Mouse (Mus musculus) cerebellum, adult 8-10 months (tissue): ENCODE results near the gene Dbx1.

ENCODE experiments used
- DNase-seq: peaks from one replicate; pipeline ENCODE4 v3.0.0; 2022

Gene Dbx1

GRCm38 (mm10) chr7:49636491-49637115 is at the start of gene Dbx1:
Gene Dbx1 (minus strand): TSS chr7:49636849.
- no peak for DNase-seq

GRCm38 (mm10) chr7:49678826-49679377 is 42.3 kb upstream of the Dbx1 start:
- no peak for DNase-seq

DNA sequence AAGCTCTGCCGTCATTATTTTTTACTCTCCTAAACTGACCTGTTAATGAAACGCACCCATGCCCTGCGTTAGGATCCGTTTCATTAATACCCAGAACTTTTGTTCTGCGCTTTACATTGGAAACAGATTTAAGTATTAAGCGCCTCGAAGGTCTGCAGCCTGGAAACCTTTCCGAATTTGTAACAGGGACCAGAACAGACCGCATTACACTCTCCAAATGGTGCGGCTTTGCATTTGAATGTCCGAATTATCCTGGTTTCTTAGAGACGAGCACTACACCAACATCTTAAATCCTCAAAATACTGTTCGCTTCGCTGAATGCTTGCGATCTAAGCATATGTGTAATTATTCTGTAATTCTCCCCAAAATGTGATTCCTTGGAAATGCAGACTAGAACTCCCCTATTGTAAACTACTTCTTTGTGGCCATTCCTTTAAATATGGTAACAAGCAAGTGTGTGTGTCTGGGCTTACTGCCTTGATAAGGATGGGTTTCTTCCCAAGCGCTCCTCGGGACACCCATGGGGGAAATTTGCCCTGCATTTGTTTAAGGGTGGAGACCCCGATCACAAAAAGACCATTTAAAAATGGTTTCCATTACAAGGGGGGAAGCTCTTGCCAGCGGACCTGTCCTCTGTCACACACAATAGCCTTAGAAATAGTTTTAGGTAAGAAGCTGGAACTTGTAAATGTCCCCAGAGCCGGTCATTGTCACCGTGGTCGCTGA is 41.6 kb upstream of the Dbx1 start:
- DNase-seq: no peak

DNA sequence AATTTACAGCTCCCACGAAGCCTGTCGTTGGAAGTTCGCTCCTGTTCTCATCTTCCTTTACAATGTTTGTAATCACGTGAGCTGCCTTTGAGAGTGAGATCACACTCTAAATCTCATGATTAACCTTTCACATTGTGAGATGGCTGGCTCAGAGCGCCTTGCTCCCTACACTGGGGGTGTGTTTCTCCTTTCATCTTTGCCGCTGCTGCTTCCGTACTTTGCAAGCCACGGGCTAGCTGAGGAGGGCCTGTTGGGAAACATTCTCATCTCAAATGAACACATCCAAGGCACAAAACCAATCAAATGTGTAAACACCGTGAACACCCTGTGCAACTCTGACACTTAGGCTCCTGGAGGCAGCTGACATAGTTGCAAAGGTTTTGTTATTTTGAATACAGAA is 40.5 kb upstream of the Dbx1 start:
- no peak for DNase-seq

- no peak for DNase-seq
These were observed 40.0 kb upstream of the Dbx1 start for GRCm38 (mm10) chr7:49676627-49677026.

DNA sequence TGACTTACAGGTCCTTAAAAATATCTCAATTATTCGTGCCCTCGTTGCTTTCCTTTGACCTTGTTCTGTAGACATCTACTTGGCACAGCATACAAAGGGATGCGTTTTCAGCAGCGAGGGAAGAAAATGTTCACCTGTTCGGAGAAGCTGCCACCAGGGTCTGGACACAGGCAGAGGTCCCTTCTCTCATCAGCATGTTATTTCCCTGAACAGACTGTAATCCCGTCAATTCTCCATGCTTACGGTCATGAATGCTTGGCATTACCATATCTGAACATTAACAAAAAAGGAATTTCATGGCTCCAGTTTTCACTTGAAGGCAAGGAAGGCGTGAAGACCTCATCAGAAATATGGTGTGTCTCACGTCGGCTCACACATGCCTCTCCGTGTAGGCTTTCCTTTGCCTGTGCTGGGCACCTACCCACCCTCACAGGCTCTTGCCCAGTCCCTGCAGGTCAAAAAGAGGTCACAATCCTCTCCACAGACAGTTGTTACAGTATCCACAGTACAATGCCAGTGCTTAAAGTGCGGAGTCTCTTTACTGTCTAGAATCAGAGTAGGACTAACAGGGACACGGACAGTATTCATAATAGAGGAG is 31.7 kb upstream of the Dbx1 start:
- no peak for DNase-seq

GRCm38 (mm10) chr7:49663575-49663974 is 26.9 kb upstream of the Dbx1 start:
- no peak for DNase-seq

DNA sequence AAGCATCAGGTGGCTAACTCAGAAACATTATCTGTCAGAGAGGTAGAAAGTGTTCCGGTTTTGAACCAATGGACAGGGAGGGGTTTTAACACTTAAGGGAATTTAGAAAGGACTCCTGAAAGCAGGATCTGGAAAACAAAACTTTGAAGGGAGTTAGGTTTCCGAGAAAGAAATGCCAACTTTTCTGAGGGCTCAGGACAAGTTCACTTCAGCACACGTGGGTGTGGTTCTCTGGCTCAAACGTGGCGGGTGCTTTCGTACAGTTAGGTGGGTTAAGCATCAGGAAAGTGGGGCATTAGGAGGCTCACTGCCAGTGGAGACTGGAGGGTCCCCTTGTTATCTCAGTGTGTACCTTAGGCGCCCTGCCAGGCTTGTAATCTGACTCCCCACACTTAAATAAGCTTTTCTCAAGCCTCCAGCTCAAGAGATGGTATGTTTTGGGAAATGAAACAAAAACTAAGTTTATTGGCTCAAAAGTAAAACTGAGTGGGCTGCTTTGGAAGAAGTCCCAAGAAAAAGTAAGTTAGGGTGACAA is 25.9 kb upstream of the Dbx1 start:
- no peak for DNase-seq

DNA sequence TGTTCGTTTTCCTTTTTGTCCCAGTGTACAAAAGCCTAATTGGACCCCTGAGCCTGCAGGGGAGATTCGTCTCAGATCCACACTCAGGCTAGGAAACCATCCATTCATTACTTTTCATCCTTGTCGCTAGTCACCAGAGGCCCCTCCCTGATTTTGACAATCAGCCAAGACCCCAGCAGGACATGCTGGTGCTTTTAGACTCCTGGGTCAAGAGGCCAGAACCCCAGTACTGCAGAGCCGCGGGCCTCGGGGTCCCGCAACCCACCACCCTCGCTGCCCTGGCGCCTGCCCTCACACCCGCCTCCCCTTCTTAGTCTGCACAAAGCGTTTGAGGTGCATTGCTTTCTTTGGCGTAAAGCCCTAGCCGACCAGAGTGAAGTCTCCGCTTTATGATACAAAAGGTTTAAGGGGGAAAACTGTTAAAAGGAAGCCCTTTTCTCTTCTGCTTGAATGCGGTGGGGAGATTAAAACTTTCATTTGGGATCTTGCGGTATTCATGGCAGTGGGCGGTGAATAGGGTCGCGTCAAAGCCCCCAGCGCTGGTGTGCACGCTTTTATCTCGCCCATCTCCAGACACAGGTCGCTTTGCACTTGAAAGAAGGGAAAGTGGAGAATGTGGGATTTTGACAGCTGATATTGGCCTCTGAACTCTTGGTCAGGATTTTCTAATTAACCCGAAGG is 25.3 kb upstream of the Dbx1 start:
- DNase-seq: no peak

DNA sequence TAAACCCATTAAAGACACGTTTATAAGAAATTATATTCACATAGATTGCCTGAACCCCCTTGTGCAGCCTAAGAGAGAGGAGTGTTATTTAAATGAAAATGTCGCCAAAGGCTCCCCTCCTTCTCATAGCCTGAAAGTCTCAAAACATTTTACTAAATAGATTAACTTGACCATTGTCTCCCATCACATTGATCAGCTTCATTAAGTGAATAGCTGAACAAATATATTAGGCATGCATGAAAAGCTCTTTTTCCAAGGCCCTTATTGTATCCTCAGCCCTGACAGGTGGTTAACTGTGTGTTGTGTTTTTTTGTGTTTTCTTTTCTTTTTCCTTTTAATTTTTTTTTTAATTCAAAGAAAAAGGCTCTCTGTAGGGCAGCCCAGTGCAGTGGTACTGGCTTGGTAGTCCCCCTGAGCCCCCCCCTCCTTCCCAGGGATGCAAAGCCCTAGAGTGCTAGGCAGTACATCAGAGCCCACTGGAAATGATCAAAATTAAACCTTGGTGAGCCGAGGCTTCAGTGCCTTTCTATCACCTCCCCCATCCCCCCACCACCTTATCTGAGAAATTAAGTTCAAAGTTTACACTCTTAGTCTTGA is 4.2 kb upstream of the Dbx1 start:
- no peak for DNase-seq

GRCm38 (mm10) chr7:49639864-49640708 is 3.4 kb upstream of the Dbx1 start:
- DNase-seq: no peak

DNA sequence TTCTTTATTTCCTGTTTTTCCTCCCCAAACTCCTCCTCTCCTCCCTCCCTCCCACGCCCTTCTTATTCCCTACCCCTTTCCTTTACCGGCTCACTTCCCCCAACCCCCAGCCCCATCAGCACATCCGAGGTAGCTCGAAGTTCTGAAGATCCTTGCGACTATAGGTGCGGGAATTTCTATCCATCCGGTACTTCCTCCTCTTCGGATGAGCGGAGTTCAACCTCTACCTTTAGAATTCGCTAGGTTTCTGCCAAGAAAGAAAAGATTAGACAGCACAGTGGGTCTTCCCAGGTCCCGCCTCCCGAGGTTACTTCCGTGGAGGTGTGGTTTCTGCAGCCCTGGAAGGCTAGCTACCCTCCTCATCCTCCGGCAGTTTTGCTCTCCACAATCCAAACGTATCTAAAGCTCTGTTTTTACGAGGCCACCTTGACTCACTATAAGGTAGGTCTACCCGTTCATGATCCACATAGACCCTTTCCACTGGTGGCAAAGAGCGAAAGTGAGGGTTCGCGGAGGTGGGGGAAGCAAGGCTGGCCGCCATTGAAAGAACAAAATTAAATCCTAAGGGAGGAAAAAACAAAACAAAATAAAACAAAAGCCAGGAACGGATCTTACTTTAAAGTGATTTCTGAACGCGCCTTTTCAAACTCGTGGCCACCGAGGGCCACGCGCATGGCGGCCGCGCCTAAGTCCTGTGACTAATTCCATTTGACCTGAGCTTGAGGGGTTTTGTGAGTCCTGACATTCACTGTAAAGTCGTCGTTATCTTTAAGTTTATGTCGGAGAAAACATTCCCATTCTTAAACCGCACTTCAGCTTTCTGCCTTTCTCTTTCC is 2.5 kb upstream of the Dbx1 start:
- no peak for DNase-seq

- DNase-seq: no peak
These were observed 1.4 kb upstream of the Dbx1 start for GRCm38 (mm10) chr7:49637851-49638663.

DNA sequence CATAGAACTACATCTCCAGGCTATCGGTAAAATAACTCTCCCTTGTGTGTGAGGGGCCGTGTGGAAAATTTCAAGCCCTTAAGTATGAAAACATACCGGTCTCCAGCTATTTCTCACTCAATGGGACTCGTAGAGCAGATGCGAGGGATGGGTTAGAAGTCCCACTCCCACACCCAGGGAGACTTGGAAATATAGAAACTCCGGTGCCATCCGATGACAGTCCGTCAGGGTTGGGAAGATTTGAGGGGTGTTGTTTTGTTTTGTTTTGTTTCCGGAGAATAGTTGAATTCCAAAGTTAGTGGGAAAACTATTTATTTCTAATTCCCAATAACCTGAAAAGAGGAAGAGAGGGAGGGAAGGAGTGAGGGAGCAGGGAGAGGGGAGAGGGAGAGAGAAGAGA is 632 bp upstream of the Dbx1 start:
- no peak for DNase-seq

DNA sequence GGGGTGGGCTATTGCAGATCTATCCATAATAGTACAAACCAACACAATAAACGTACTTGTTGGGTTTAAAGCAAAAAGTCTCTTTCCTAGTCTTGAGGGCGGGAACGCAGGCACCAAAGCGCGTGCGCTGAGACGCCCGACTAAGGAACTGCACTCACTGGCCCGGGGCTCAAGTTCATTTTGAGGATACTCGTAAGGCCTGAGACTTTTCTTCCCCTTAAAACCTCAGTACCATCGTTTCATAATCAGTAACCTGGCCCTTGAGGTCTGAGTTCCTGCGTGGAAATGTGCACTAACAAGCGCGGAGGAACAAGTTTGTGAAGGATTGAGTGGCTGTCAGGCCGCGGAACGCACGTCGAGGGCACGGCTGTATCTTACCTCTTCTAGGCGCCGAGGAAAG is 678 bp downstream of the Dbx1 start:
- DNase-seq: no peak

DNA sequence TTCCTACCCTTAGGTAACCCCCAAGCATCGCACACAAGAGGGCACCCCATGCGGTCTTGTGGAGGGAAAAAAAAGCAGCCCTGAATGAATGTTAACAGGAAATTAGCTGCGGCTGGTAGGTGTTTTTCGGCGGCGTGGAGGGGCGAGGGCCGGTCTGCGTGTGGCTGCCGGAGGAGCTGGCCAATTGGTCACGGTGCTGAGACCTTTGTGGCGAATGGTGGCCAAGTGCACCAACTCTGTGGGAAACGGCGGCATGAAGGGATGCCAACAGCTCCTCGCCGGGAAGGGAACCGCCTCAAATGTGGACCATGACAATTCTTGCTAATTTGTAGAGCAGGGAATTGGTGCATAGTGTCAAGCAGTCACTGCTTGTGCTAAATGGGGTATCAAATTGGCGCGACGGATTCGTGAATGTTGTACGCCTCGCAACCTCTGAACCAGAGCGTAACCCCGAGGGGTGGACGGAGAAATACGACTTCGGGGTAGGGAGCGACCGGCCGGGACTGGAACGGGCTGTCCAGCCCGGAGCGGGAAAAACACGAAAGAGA is 1.5 kb downstream of the Dbx1 start:
- DNase-seq: no peak

- no peak for DNase-seq
These were observed 2.2 kb downstream of the Dbx1 start for GRCm38 (mm10) chr7:49634291-49635073.

- DNase-seq: no peak
These were observed 3.2 kb downstream of the Dbx1 start for GRCm38 (mm10) chr7:49633375-49633956.
